Mouse (Mus musculus): ENCODE measurements around the gene Lamb3.
"Not testable (repeated sequence)": the region's sequence is repeated elsewhere in the genome, so short reads cannot be mapped to it uniquely, and the experiment has no call there.

Lamb3 gene

GRCm38 (mm10) chr1:193242863-193243262, 35.4 kb downstream of the Lamb3 start:
- in situ Hi-C loops (cut with MboI, MseI) = no loop called here

- in situ Hi-C loops (cut with MboI, MseI) = no loop called here
Measured at GRCm38 (mm10) chr1:193243571-193244193, 36.2 kb downstream of the Lamb3 start.

- in situ Hi-C loops (cut with MboI, MseI) = no loop called here
Measured at GRCm38 (mm10) chr1:193244235-193244634, 36.7 kb downstream of the Lamb3 start.

- in situ Hi-C loops (cut with MboI, MseI) = no loop called here
Measured at GRCm38 (mm10) chr1:193250026-193250425, 42.5 kb downstream of the Lamb3 start.

GRCm38 (mm10) chr1:193251386-193251785, 43.9 kb downstream of the Lamb3 start:
- in situ Hi-C loops (cut with MboI, MseI) = no loop called here

- in situ Hi-C loops (cut with MboI, MseI) = no loop called here
Measured at GRCm38 (mm10) chr1:193252616-193253015, 45.1 kb downstream of the Lamb3 start.

GRCm38 (mm10) chr1:193253895-193254294, 46.4 kb downstream of the Lamb3 start:
- in situ Hi-C loops (cut with MboI, MseI) = not testable (repeated sequence)

- in situ Hi-C loops (cut with MboI, MseI) = no loop called here
Measured at GRCm38 (mm10) chr1:193255032-193255431, 47.5 kb downstream of the Lamb3 start.

- in situ Hi-C loops (cut with MboI, MseI) = no loop called here
Measured at GRCm38 (mm10) chr1:193255488-193256288, 48.2 kb downstream of the Lamb3 start.

- in situ Hi-C loops (cut with MboI, MseI) = no loop called here
Measured at GRCm38 (mm10) chr1:193256289-193256577, 48.7 kb downstream of the Lamb3 start.

- in situ Hi-C loops (cut with MboI, MseI) = no loop called here
Measured at GRCm38 (mm10) chr1:193256621-193257098, 49.2 kb downstream of the Lamb3 start.

- in situ Hi-C loops (cut with MboI, MseI) = no loop called here
Measured at GRCm38 (mm10) chr1:193259559-193259958, 52.1 kb downstream of the Lamb3 start.

- in situ Hi-C loops (cut with MboI, MseI) = loop anchor here (5.0 kb wide), 1 partner anchor 65 kb away; no protein-coding TSS in a partner anchor
Measured at GRCm38 (mm10) chr1:193261897-193262548, 54.5 kb downstream of the Lamb3 start.

GRCm38 (mm10) chr1:193263026-193263907, 55.8 kb downstream of the Lamb3 start:
- in situ Hi-C loops (cut with MboI, MseI) = loop anchor here (5.0 kb wide), 1 partner anchor 64 kb away; no protein-coding TSS in a partner anchor

GRCm38 (mm10) chr1:193263955-193264598, 56.6 kb downstream of the Lamb3 start, which contains the start of gene Hsd11b1:
Gene Hsd11b1 (minus strand): TSS chr1:193264075.
- in situ Hi-C loops (cut with MboI, MseI) = loop anchor here (5.0 kb wide), 1 partner anchor 63 kb away; no protein-coding TSS in a partner anchor

GRCm38 (mm10) chr1:193265734-193266133, 58.2 kb downstream of the Lamb3 start:
- in situ Hi-C loops (cut with MboI, MseI) = no loop called here

- in situ Hi-C loops (cut with MboI, MseI) = no loop called here
Measured at GRCm38 (mm10) chr1:193270965-193271763, 63.7 kb downstream of the Lamb3 start.

GRCm38 (mm10) chr1:193272137-193272915, 64.8 kb downstream of the Lamb3 start:
- in situ Hi-C loops (cut with MboI, MseI) = no loop called here

- in situ Hi-C loops (cut with MboI, MseI) = no loop called here
Measured at GRCm38 (mm10) chr1:193272916-193273601, 65.6 kb downstream of the Lamb3 start, which contains the start of gene G0s2. Gene G0s2 (minus strand): TSS chr1:193273217.
